Mouse (Mus musculus) kidney, embryonic 16.5 days (tissue): ENCODE data around the gene Ephb3. TPM values are rescaled to one million over a fixed set of nuclear protein-coding genes. Genes with fewer than 3 reads are reported as not detected.

Experiments
- ATAC-seq: fragments of 200-750 bp; cut with Nextera tagmentation; 2 replicates; pipeline ENCODE4 v1.8.0; 2017; ENCODE audit warnings: moderate TSS enrichment; ENCODE audit not compliant: low FRiP score, low TSS enrichment
- H3K27ac ChIP-seq: fragments of 300-500 bp; sonication (generic); 2 replicates; pipeline ENCODE4 v1.5.1; 2014; ENCODE audit warnings: low read length
- H3K27me3 ChIP-seq: fragments of 300-500 bp; sonication (generic); 2 replicates; pipeline ENCODE4 v1.6.1; 2014; ENCODE audit warnings: low read length, control low read depth, mixed read lengths; ENCODE audit not compliant: insufficient read depth
- H3K36me3 ChIP-seq: fragments of 300-500 bp; sonication (generic); 2 replicates; pipeline ENCODE4 v1.6.1; 2014; ENCODE audit warnings: low read length, control low read depth, mixed read lengths; ENCODE audit not compliant: insufficient read depth
- H3K4me1 ChIP-seq: fragments of 300-500 bp; sonication (generic); 2 replicates; pipeline ENCODE4 v1.6.1; 2014; ENCODE audit warnings: low read length, control low read depth, mixed read lengths; ENCODE audit not compliant: insufficient read depth
- H3K4me2 ChIP-seq: fragments of 300-500 bp; sonication (generic); replicated peaks from 2 replicates; pipeline ENCODE4 v1.6.1; 2014; ENCODE audit warnings: low read depth, low read length
- H3K4me3 ChIP-seq: fragments of 300-500 bp; sonication (generic); 2 replicates; pipeline ENCODE4 v1.5.1; 2014; ENCODE audit warnings: mild to moderate bottlenecking, low read length
- H3K9ac ChIP-seq: fragments of 300-500 bp; sonication (generic); replicated peaks from 2 replicates; pipeline ENCODE4 v1.6.1; 2014; ENCODE audit warnings: low read length
- H3K9me3 ChIP-seq: fragments of 300-500 bp; sonication (generic); 2 replicates; pipeline ENCODE4 v1.6.1; 2016; ENCODE audit warnings: low read length, control low read depth
- WGBS: fragments of 180-500 bp; shearing (Covaris S2); extraction: QIAGEN DNeasy Blood & Tissue Kit; methylation state at CpG from one replicate; pipeline ENCODE4 v1.1.7; 2014; 5-methylcytosine and 5-hydroxymethylcytosine counted together
- polyA plus RNA-seq: library from polyadenylated mRNA; unstranded; fragments of >200 nt; fragmentation: Nextera tagmentation; extraction: Ambion mirVana; gene quantifications from 2 replicates; pipeline ENCODE4 v1.2.1, GENCODE M21; 2015

The Ephb3 gene
- polyA plus RNA-seq, 1 experiment from 2014 or later = 21.8 TPM

GRCm38 (mm10) chr16:21202731-21203130, 1.8 kb upstream of the Ephb3 start:
- WGBS = 88% methylated on average over 4 of the region's 4 CpGs

GRCm38 (mm10) chr16:21205093-21205886, 735 bp downstream of the Ephb3 start:
- H3K9ac ChIP-seq = peak overlapping the region; percentile 84
- no peaks in the 10 kb centered on the region for H3K9me3 ChIP-seq
- H3K4me3 ChIP-seq = peak overlapping the region; percentile 81
- H3K27ac ChIP-seq = peak overlapping the region; percentile 68
- ATAC-seq = no peak; the same call in 1 of the 2 replicates
- no peaks in the 10 kb centered on the region for H3K36me3 ChIP-seq
- peak overlapping the region; percentile 72 for H3K4me2 ChIP-seq
- WGBS = under 1% methylated on average over 60 of the region's 60 CpGs
- peaks cover 48% of the 10 kb centered on the region for H3K4me1 ChIP-seq
- peaks cover 9% of the 10 kb centered on the region for H3K27me3 ChIP-seq

More at GRCm38 (mm10) chr16:21202731-21203130, 1.8 kb upstream of the Ephb3 start:
- Histone ChIP-seq H3K4me2 (no peak overlapping the region), H3K9ac (no peak overlapping the region), H3K4me1 (peaks cover 24% of the 10 kb centered on the region), H3K9me3 (no peaks in the 10 kb centered on the region), H3K4me3 (no peak overlapping the region), H3K27me3 (peaks cover 9% of the 10 kb centered on the region), H3K36me3 (no peaks in the 10 kb centered on the region), H3K27ac (no peak overlapping the region)
- ATAC-seq = no peak

GRCm38 (mm10) chr16:21208001-21208565, 3.5 kb downstream of the Ephb3 start:
- peaks cover 68% of the 10 kb centered on the region for H3K4me1 ChIP-seq
- 64% methylated on average over 4 of the region's 4 CpGs for WGBS

GRCm38 (mm10) chr16:21209290-21209689, 4.7 kb downstream of the Ephb3 start:
- no peak for ATAC-seq
- no peak overlapping the region for H3K27ac ChIP-seq
- H3K27me3 ChIP-seq = no peaks in the 10 kb centered on the region
- 93% methylated on average over 3 of the region's 3 CpGs for WGBS
- H3K36me3 ChIP-seq = peaks cover 6% of the 10 kb centered on the region; the same call in 1 of the 2 replicates
- H3K9me3 ChIP-seq = no peaks in the 10 kb centered on the region
- 0 out of 2 replicates have a peak overlapping the region, but pooled peaks have one; percentile 5 for H3K4me2 ChIP-seq
- peaks cover 68% of the 10 kb centered on the region for H3K4me1 ChIP-seq
- no peak overlapping the region for H3K4me3 ChIP-seq
- 0 out of 2 replicates have a peak overlapping the region, but pooled peaks have one; percentile 8 for H3K9ac ChIP-seq

More at GRCm38 (mm10) chr16:21208001-21208565, 3.5 kb downstream of the Ephb3 start:
- no peaks in the 10 kb centered on the region for H3K9me3 ChIP-seq
- no peak for ATAC-seq
- peak overlapping the region; percentile 81; the same call in 1 of the 2 replicates for H3K4me3 ChIP-seq
- no peak overlapping the region for H3K27ac ChIP-seq
- 0 out of 2 replicates have a peak, but pooled peaks cover 5% of the 10 kb centered on the region for H3K27me3 ChIP-seq
- H3K4me2 ChIP-seq = peak overlapping the region; percentile 72
- H3K9ac ChIP-seq = peak overlapping the region; percentile 84; the same call in 1 of the 2 replicates
- 0 out of 2 replicates have a peak, but pooled peaks cover 2% of the 10 kb centered on the region for H3K36me3 ChIP-seq

- no peaks in the 10 kb centered on the region for H3K9me3 ChIP-seq
- peak overlapping the region; percentile 61 for H3K4me2 ChIP-seq
- peak overlapping the region; percentile 64 for H3K9ac ChIP-seq
- peaks cover 74% of the 10 kb centered on the region for H3K4me1 ChIP-seq
- H3K27me3 ChIP-seq = no peaks in the 10 kb centered on the region
- H3K4me3 ChIP-seq = peak overlapping the region; percentile 44
- H3K36me3 ChIP-seq = peaks cover 11% of the 10 kb centered on the region
- peak overlapping the region; percentile 90 for H3K27ac ChIP-seq
- WGBS = 28% methylated on average over 5 of the region's 5 CpGs
- no peak for ATAC-seq
Observed at GRCm38 (mm10) chr16:21210204-21210603, 5.6 kb downstream of the Ephb3 start.

- Histone ChIP-seq H3K27me3 (no peaks in the 10 kb centered on the region), H3K27ac (peak overlapping the region; percentile 90), H3K4me3 (peak overlapping the region; percentile 44), H3K9ac (peak overlapping the region; percentile 64), H3K4me2 (peak overlapping the region; percentile 61), H3K9me3 (no peaks in the 10 kb centered on the region), H3K4me1 (peaks cover 73% of the 10 kb centered on the region), H3K36me3 (peaks cover 11% of the 10 kb centered on the region)
- peak; percentile 94 for ATAC-seq
- WGBS = under 1% methylated on average over 22 of the region's 25 CpGs
Observed at GRCm38 (mm10) chr16:21210667-21211338, 6.2 kb downstream of the Ephb3 start.

GRCm38 (mm10) chr16:21211501-21211900, 6.9 kb downstream of the Ephb3 start:
- Histone ChIP-seq H3K27me3 (no peaks in the 10 kb centered on the region), H3K9ac (peak overlapping the region; percentile 64), H3K4me2 (peak overlapping the region; percentile 61), H3K36me3 (peaks cover 11% of the 10 kb centered on the region), H3K4me3 (peak overlapping the region; percentile 44), H3K9me3 (no peaks in the 10 kb centered on the region), H3K4me1 (peaks cover 74% of the 10 kb centered on the region), H3K27ac (peak overlapping the region; percentile 90)
- 51% methylated on average over 4 of the region's 4 CpGs for WGBS
- ATAC-seq = no peak

GRCm38 (mm10) chr16:21212369-21212768, 7.8 kb downstream of the Ephb3 start:
- H3K4me2 ChIP-seq = no peak overlapping the region
- WGBS = 61% methylated on average over 1 of the region's 1 CpGs
- ATAC-seq = no peak
- H3K27me3 ChIP-seq = no peaks in the 10 kb centered on the region
- no peaks in the 10 kb centered on the region for H3K9me3 ChIP-seq
- peaks cover 16% of the 10 kb centered on the region for H3K36me3 ChIP-seq
- H3K27ac ChIP-seq = no peak overlapping the region
- no peak overlapping the region for H3K4me3 ChIP-seq
- peaks cover 68% of the 10 kb centered on the region for H3K4me1 ChIP-seq
- peak overlapping the region; percentile 17; the same call in 1 of the 2 replicates for H3K9ac ChIP-seq

- Histone ChIP-seq H3K9ac (no peak overlapping the region), H3K27me3 (no peaks in the 10 kb centered on the region), H3K4me2 (no peak overlapping the region), H3K27ac (no peak overlapping the region), H3K4me3 (no peak overlapping the region), H3K36me3 (peaks cover 29% of the 10 kb centered on the region), H3K4me1 (peaks cover 54% of the 10 kb centered on the region), H3K9me3 (no peaks in the 10 kb centered on the region)
- WGBS = 94% methylated on average over 7 of the region's 7 CpGs
- no peak for ATAC-seq
Observed at GRCm38 (mm10) chr16:21213939-21214338, 9.4 kb downstream of the Ephb3 start.
